Mouse (Mus musculus): Measurements from ENCODE around the gene Fam166b.

The Fam166b gene

GRCm38 (mm10) chr4:43428946-43429345, at the start of gene Fam166b:
Fam166b (minus strand) TSS chr4:43429134.
- DNase-seq (ENCODE audit: low read depth, low spot score): no peak

GRCm38 (mm10) chr4:43478534-43478858, 49.6 kb upstream of the Fam166b start:
- DNase-seq (ENCODE audit: low read depth, low spot score): no peak

- DNase-seq (ENCODE audit: low read depth, low spot score): peak; percentile 69
Observed at GRCm38 (mm10) chr4:43477857-43478533, 49.1 kb upstream of the Fam166b start.

- no peak for DNase-seq (ENCODE audit: low read depth, low spot score)
Observed at GRCm38 (mm10) chr4:43476604-43477003, 47.7 kb upstream of the Fam166b start.

- no peak for DNase-seq (ENCODE audit: low read depth, low spot score)
Observed at GRCm38 (mm10) chr4:43473636-43474035, 44.7 kb upstream of the Fam166b start.

GRCm38 (mm10) chr4:43470301-43470700, 41.4 kb upstream of the Fam166b start:
- no peak for DNase-seq (ENCODE audit: low read depth, low spot score)

- DNase-seq (ENCODE audit: low read depth, low spot score): no peak
Observed at GRCm38 (mm10) chr4:43466872-43467271, 37.9 kb upstream of the Fam166b start.

GRCm38 (mm10) chr4:43465935-43466334, 37.0 kb upstream of the Fam166b start:
- no peak for DNase-seq (ENCODE audit: low read depth, low spot score)

- DNase-seq (ENCODE audit: low read depth, low spot score): no peak
Observed at GRCm38 (mm10) chr4:43463102-43463501, 34.2 kb upstream of the Fam166b start.

GRCm38 (mm10) chr4:43457124-43457523, 28.2 kb upstream of the Fam166b start:
- no peak for DNase-seq (ENCODE audit: low read depth, low spot score)

- no peak for DNase-seq (ENCODE audit: low read depth, low spot score)
Observed at GRCm38 (mm10) chr4:43456470-43456869, 27.5 kb upstream of the Fam166b start.

GRCm38 (mm10) chr4:43454041-43454836, 25.3 kb upstream of the Fam166b start, which contains the start of gene Cd72:
Cd72 (minus strand) TSS chr4:43454628.
- DNase-seq (ENCODE audit: low read depth, low spot score): no peak

GRCm38 (mm10) chr4:43453413-43453812, 24.5 kb upstream of the Fam166b start:
- no peak for DNase-seq (ENCODE audit: low read depth, low spot score)

GRCm38 (mm10) chr4:43452315-43452714, 23.4 kb upstream of the Fam166b start:
- no peak for DNase-seq (ENCODE audit: low read depth, low spot score)

GRCm38 (mm10) chr4:43448554-43448953, 19.6 kb upstream of the Fam166b start:
- no peak for DNase-seq (ENCODE audit: low read depth, low spot score)

- no peak for DNase-seq (ENCODE audit: low read depth, low spot score)
Observed at GRCm38 (mm10) chr4:43447251-43447650, 18.3 kb upstream of the Fam166b start.

GRCm38 (mm10) chr4:43443511-43443910, 14.6 kb upstream of the Fam166b start:
- DNase-seq (ENCODE audit: low read depth, low spot score): no peak

GRCm38 (mm10) chr4:43442456-43443361, 13.8 kb upstream of the Fam166b start:
- no peak for DNase-seq (ENCODE audit: low read depth, low spot score)

- DNase-seq (ENCODE audit: low read depth, low spot score): peak; percentile 97
Observed at GRCm38 (mm10) chr4:43442044-43442443, 13.1 kb upstream of the Fam166b start.

- DNase-seq (ENCODE audit: low read depth, low spot score): no peak
Observed at GRCm38 (mm10) chr4:43441639-43442038, 12.7 kb upstream of the Fam166b start, which contains the start of gene Tesk1. Tesk1 (plus strand) TSS chr4:43441939.

GRCm38 (mm10) chr4:43432832-43433231, 3.9 kb upstream of the Fam166b start:
- DNase-seq (ENCODE audit: low read depth, low spot score): no peak

GRCm38 (mm10) chr4:43431690-43432089, 2.8 kb upstream of the Fam166b start:
- DNase-seq (ENCODE audit: low read depth, low spot score): no peak

Data from brain, embryonic 18.5 days (tissue).